Mouse (Mus musculus): ENCODE results near the gene Shc2. TPM values are rescaled to one million over a fixed set of nuclear protein-coding genes. Genes with fewer than 3 reads are reported as not detected.

Shc2 gene
- total and polyA plus RNA-seq, 3 experiments = not detected

- H3K27me3 ChIP-seq (ENCODE audit: control insufficient read depth in 1 of 2, insufficient read depth in 2 of 2, low read length in 2 of 2) = peaks cover 0 to 1% of the 10 kb centered on the region in 2 experiments; a peak in 1 of 4 replicates
- H3K79me2 ChIP-seq (ENCODE audit: control insufficient read depth, insufficient read depth, low read length, poor library complexity) = no peaks in the 10 kb centered on the region
- DNase-seq (ENCODE audit: low read depth, low spot score) = peak; percentile 74
- H3K27ac ChIP-seq (ENCODE audit: control insufficient read depth, low read depth, low read length) = no peak overlapping the region
- no peaks in the 10 kb centered on the region for H3K4me1 ChIP-seq (ENCODE audit: control insufficient read depth in 1 of 2, insufficient read depth in 2 of 2, low read length in 2 of 2)
- TF ChIP-seq ELF1 (IDR thresholded peaks at IDR 0.05; ENCODE audit: low read depth, low read length) = no peak
- TF ChIP-seq RAD21 (IDR thresholded peaks at IDR 0.05; ENCODE audit: low read depth, low read length) = peak; percentile 63
- no peak for TF ChIP-seq EP300 (IDR thresholded peaks at IDR 0.05; ENCODE audit: low read depth in 1 of 2, low read length in 2 of 2)
- no peak for TF ChIP-seq POLR2A (IDR thresholded peaks at IDR 0.05; ENCODE audit: control insufficient read depth in 1 of 2, insufficient read depth in 1 of 2, low read depth in 1 of 2, low read length in 2 of 2, poor library complexity in 1 of 2)
- TF ChIP-seq E2F4 (IDR thresholded peaks at IDR 0.05; ENCODE audit: borderline replicate concordance, low read depth, low read length) = no peak
- 0 out of 2 replicates have a peak, but pooled peaks have one; percentile 36 for TF ChIP-seq MYC (IDR thresholded peaks at IDR 0.05; ENCODE audit: low read depth, low read length)
- peak; percentile 90 to 96 (median 96) for TF ChIP-seq CTCF (IDR thresholded peaks at IDR 0.05 in 2 of 3, conservative IDR thresholded peaks at IDR 0.05 in 1 of 3; ENCODE audit: control insufficient read depth in 1 of 3, insufficient read depth in 1 of 3, low read depth in 2 of 3, low read length in 3 of 3, poor library complexity in 1 of 3, severe bottlenecking in 1 of 3)
- TF ChIP-seq BHLHE40 (IDR thresholded peaks at IDR 0.05; ENCODE audit: borderline replicate concordance, low read depth, low read length) = no peak
- TF ChIP-seq MEF2A (IDR thresholded peaks at IDR 0.05; ENCODE audit: extremely low read depth, insufficient replicate concordance, low read depth, low read length, poor library complexity, severe bottlenecking) = no peak
- TF ChIP-seq GATA1 (IDR thresholded peaks at IDR 0.05; ENCODE audit: low read depth, low read length) = no peak
- TF ChIP-seq CHD2 (IDR thresholded peaks at IDR 0.05; ENCODE audit: low read length) = no peak
- no peak for TF ChIP-seq ZKSCAN1 (IDR thresholded peaks at IDR 0.05; ENCODE audit: low read depth, low read length)
- no peak for TF ChIP-seq TCF12 (IDR thresholded peaks at IDR 0.05; ENCODE audit: low read depth, low read length)
- peak; percentile 47; the same call in 1 of the 2 replicates for TF ChIP-seq ZC3H11A (IDR thresholded peaks at IDR 0.05; ENCODE audit: low read depth, low read length)
- no peak; the same call in 1 of the 2 replicates for TF ChIP-seq ZNF384 (IDR thresholded peaks at IDR 0.05; ENCODE audit: low read depth, low read length)
- TF ChIP-seq TAL1 (IDR thresholded peaks at IDR 0.05; ENCODE audit: low read length) = no peak
- TF ChIP-seq GABPA (IDR thresholded peaks at IDR 0.05; ENCODE audit: low read depth, low read length) = no peak
- TF ChIP-seq USF1 (IDR thresholded peaks at IDR 0.05; ENCODE audit: low read depth, low read length) = no peak
- no peak for TF ChIP-seq NELFE (IDR thresholded peaks at IDR 0.05; ENCODE audit: low read depth, low read length)
- no peak for TF ChIP-seq JUND (IDR thresholded peaks at IDR 0.05; ENCODE audit: low read depth, low read length)
- TF ChIP-seq MXI1 (IDR thresholded peaks at IDR 0.05; ENCODE audit: low read depth, low read length) = no peak
- no peak for TF ChIP-seq HCFC1 (IDR thresholded peaks at IDR 0.05; ENCODE audit: low read depth, low read length)
- no peak for TF ChIP-seq TBP (IDR thresholded peaks at IDR 0.05; ENCODE audit: low read depth, low read length)
- TF ChIP-seq ETS1 (IDR thresholded peaks at IDR 0.05; ENCODE audit: low read depth, low read length) = no peak
- TF ChIP-seq MAX (IDR thresholded peaks at IDR 0.05; ENCODE audit: low read length) = no peak
- TF ChIP-seq SMC3 (IDR thresholded peaks at IDR 0.05; ENCODE audit: low read depth, low read length) = peak; percentile 96
- H3K9me3 ChIP-seq (replicated peaks; ENCODE audit: insufficient read depth, low read length) = no peaks in the 10 kb centered on the region
- H3K9ac ChIP-seq (ENCODE audit: control insufficient read depth, low read depth, low read length, poor library complexity, severe bottlenecking) = no peak overlapping the region
- H3K36me3 ChIP-seq (ENCODE audit: control insufficient read depth in 1 of 2, insufficient read depth in 2 of 2, low read length in 2 of 2) = no peaks in the 10 kb centered on the region
- H3K4me3 ChIP-seq (ENCODE audit: control insufficient read depth in 1 of 2, insufficient read depth in 1 of 2, low read depth in 2 of 2, low read length in 2 of 2) = no peak overlapping the region
These were observed 11.5 kb upstream of the Shc2 start for GRCm38 (mm10) chr10:79649070-79649751.
